Mouse (Mus musculus): ENCODE measurements around the gene Prr13. TPM values are rescaled to one million over a fixed set of nuclear protein-coding genes. Genes with fewer than 3 reads are reported as not detected.

Gene Prr13
- total RNA-seq, 1 experiment = 26.3 TPM

DNA sequence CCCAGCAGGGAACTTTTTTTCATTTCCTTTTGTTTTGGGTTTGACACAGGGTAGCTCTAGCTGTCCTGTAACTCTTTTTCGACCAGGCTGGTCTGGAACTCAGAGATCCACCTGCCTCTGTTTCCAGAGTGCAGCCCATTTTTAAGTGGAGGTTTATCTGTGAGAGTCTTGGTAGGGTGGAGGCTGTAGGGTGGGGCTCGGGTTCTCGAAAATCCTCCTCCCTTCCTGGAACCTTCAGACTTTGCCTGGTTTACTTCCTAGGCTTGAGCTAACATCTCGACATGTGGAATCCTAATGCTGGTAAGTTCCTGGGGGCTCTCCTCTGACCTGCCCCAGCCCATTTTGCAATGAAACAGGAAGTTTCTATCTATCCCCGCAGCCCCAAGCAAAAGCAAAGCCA lies 1.0 kb downstream of the Prr13 start:
- in situ Hi-C loops (cut with MboI; ENCODE audit: low sequenced_read_pairs in 2 of 2, unreplicated experiment in 2 of 2) = no loop called here
- H3K9me3 ChIP-seq (ENCODE audit: control insufficient read depth, insufficient read depth, low read depth, low read length) = no peaks in the 10 kb centered on the region
- no peak for DNase-seq (ENCODE audit: low read depth, low spot score)
- H3K27ac ChIP-seq (ENCODE audit: insufficient read depth, low read depth, low read length, poor library complexity, severe bottlenecking) = peak overlapping the region; percentile 61; the same call in 1 of the 2 replicates
- peak overlapping the region; percentile 73 to 84 for H3K4me3 ChIP-seq (ENCODE audit: insufficient read depth in 1 of 2, low read depth in 1 of 2, low read length in 2 of 2, poor library complexity in 1 of 2, severe bottlenecking in 1 of 2)
- peaks cover 0 to 18% of the 10 kb centered on the region in 2 experiments; a peak in 2 of 4 replicates for H3K4me1 ChIP-seq (ENCODE audit: control insufficient read depth in 2 of 2, insufficient read depth in 2 of 2, low read length in 2 of 2, poor library complexity in 1 of 2)
- TF ChIP-seq HCFC1 (IDR thresholded peaks at IDR 0.05; ENCODE audit: borderline replicate concordance, insufficient read depth, low read length) (no peak), MAFK (IDR thresholded peaks at IDR 0.05; ENCODE audit: insufficient read depth, low read depth, low read length) (no peak), CHD2 (IDR thresholded peaks at IDR 0.05; ENCODE audit: low read depth, low read length) (no peak), ZC3H11A (IDR thresholded peaks at IDR 0.05; ENCODE audit: borderline replicate concordance, low read depth, low read length) (no peak), ZNF384 (IDR thresholded peaks at IDR 0.05; ENCODE audit: low read depth, low read length) (no peak)
- peaks cover 5% of the 10 kb centered on the region for H3K36me3 ChIP-seq (ENCODE audit: control insufficient read depth, insufficient read depth, low read length, poor library complexity, severe bottlenecking)
- H3K9ac ChIP-seq (ENCODE audit: insufficient read depth, low read depth, low read length, poor library complexity, severe bottlenecking) = peak overlapping the region; percentile 62; the same call in 1 of the 2 replicates

DNA sequence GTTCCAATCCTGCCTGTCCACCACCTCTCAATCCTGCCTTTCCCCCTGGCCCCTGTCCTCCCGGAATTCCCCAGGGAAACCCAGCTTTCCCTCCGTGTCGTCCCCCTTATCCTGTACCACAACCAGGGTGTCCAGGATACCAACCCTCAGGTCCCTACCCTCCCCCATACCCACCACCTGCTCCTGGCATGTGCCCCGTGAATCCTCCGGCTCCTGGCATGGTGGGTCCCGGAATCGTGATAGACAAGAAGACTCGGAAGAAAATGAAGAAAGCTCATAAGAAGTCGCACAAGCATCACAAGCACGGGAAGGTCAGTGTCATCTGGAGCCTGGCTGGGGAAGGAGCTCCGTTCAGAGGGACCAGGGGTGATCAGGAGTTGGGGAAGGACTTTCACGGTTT lies 1.6 kb downstream of the Prr13 start:
- no peak for DNase-seq (ENCODE audit: low read depth, low spot score)
- in situ Hi-C loops (cut with MboI; ENCODE audit: low sequenced_read_pairs in 2 of 2, unreplicated experiment in 2 of 2) = no loop called here
- no peaks in the 10 kb centered on the region for H3K9me3 ChIP-seq (ENCODE audit: control insufficient read depth, insufficient read depth, low read depth, low read length)
- peak overlapping the region; percentile 73 to 84 for H3K4me3 ChIP-seq (ENCODE audit: insufficient read depth in 1 of 2, low read depth in 1 of 2, low read length in 2 of 2, poor library complexity in 1 of 2, severe bottlenecking in 1 of 2)
- H3K4me1 ChIP-seq (ENCODE audit: control insufficient read depth in 2 of 2, insufficient read depth in 2 of 2, low read length in 2 of 2, poor library complexity in 1 of 2) = peaks cover 0 to 18% of the 10 kb centered on the region in 2 experiments; a peak in 2 of 4 replicates
- no peak for TF ChIP-seq MAFK (IDR thresholded peaks at IDR 0.05; ENCODE audit: insufficient read depth, low read depth, low read length)
- TF ChIP-seq ZC3H11A (IDR thresholded peaks at IDR 0.05; ENCODE audit: borderline replicate concordance, low read depth, low read length) = no peak
- no peak for TF ChIP-seq CHD2 (IDR thresholded peaks at IDR 0.05; ENCODE audit: low read depth, low read length)
- TF ChIP-seq ZNF384 (IDR thresholded peaks at IDR 0.05; ENCODE audit: low read depth, low read length) = no peak
- no peak for TF ChIP-seq HCFC1 (IDR thresholded peaks at IDR 0.05; ENCODE audit: borderline replicate concordance, insufficient read depth, low read length)
- H3K9ac ChIP-seq (ENCODE audit: insufficient read depth, low read depth, low read length, poor library complexity, severe bottlenecking) = peak overlapping the region; percentile 62; the same call in 1 of the 2 replicates
- peak overlapping the region; percentile 61 for H3K27ac ChIP-seq (ENCODE audit: insufficient read depth, low read depth, low read length, poor library complexity, severe bottlenecking)
- peaks cover 5% of the 10 kb centered on the region for H3K36me3 ChIP-seq (ENCODE audit: control insufficient read depth, insufficient read depth, low read length, poor library complexity, severe bottlenecking)

DNA sequence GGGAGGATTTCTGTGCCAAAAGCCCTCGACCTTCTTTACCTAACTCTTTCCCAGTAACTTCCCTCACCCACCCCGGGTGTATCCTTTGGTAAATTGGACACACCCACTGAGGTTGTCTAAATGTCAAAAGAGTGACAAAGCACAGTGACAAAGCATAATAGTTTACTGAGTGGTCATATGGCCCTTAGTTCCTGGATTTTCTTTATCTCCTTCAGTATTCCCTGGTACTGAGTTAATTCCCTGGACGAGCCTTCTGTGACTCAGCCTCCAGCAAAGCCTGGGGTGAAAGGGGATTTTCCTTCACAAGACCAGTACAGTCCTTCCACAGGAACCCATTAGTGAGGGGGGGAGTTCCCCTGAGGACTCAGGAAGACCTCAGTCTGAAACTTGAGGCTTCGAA lies 2.1 kb downstream of the Prr13 start:
- peaks cover 5% of the 10 kb centered on the region for H3K36me3 ChIP-seq (ENCODE audit: control insufficient read depth, insufficient read depth, low read length, poor library complexity, severe bottlenecking)
- in situ Hi-C loops (cut with MboI; ENCODE audit: low sequenced_read_pairs in 2 of 2, unreplicated experiment in 2 of 2) = no loop called here
- H3K9ac ChIP-seq (ENCODE audit: insufficient read depth, low read depth, low read length, poor library complexity, severe bottlenecking) = peak overlapping the region; percentile 62; the same call in 1 of the 2 replicates
- H3K9me3 ChIP-seq (ENCODE audit: control insufficient read depth, insufficient read depth, low read depth, low read length) = no peaks in the 10 kb centered on the region
- peaks cover 0 to 17% of the 10 kb centered on the region in 2 experiments; a peak in 2 of 4 replicates for H3K4me1 ChIP-seq (ENCODE audit: control insufficient read depth in 2 of 2, insufficient read depth in 2 of 2, low read length in 2 of 2, poor library complexity in 1 of 2)
- peak overlapping the region; percentile 73 to 84 for H3K4me3 ChIP-seq (ENCODE audit: insufficient read depth in 1 of 2, low read depth in 1 of 2, low read length in 2 of 2, poor library complexity in 1 of 2, severe bottlenecking in 1 of 2)
- peak overlapping the region; percentile 22; the same call in 1 of the 2 replicates for H3K27ac ChIP-seq (ENCODE audit: insufficient read depth, low read depth, low read length, poor library complexity, severe bottlenecking)
- no peak for TF ChIP-seq ZC3H11A (IDR thresholded peaks at IDR 0.05; ENCODE audit: borderline replicate concordance, low read depth, low read length)
- TF ChIP-seq MAFK (IDR thresholded peaks at IDR 0.05; ENCODE audit: insufficient read depth, low read depth, low read length) = peak; percentile 68
- no peak for DNase-seq (ENCODE audit: low read depth, low spot score)

DNA sequence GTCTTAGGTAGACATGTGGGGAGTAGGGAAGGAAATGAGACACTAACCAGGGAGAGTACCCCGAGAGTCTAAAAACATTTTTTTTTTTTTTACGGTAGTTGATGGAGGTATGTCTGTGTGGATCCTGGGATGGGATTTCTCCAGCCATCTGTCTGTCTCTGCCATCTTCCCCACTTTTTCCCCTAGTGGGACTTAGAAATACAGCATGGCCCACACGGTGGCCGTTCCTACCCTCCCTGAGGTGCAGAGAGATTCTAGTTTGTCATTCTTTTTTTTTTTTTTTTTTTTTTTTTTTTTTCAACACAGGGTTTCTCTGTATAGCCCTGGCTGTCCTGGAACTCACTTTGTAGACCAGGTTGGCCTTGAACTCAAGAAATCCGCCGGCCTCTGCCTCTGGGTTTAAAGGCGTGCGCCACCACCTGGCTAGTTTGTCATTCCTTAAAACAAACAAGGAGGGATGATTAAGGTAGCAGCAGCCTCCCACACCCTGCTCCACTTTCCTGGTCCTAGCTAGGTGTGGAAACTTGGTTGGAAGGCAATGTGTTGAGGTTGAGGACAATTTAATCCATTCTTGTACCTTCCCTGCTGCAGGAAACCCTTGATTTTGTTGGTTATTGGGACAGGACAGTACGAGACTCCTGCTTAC lies 2.7 kb downstream of the Prr13 start:
- Histone ChIP-seq H3K27ac (ENCODE audit: insufficient read depth, low read depth, low read length, poor library complexity, severe bottlenecking) (peak overlapping the region; percentile 37; the same call in 1 of the 2 replicates), H3K4me3 (ENCODE audit: insufficient read depth in 1 of 2, low read depth in 1 of 2, low read length in 2 of 2, poor library complexity in 1 of 2, severe bottlenecking in 1 of 2) (peak overlapping the region; percentile 73 to 84), H3K9me3 (ENCODE audit: control insufficient read depth, insufficient read depth, low read depth, low read length) (no peaks in the 10 kb centered on the region), H3K4me1 (ENCODE audit: control insufficient read depth in 2 of 2, insufficient read depth in 2 of 2, low read length in 2 of 2, poor library complexity in 1 of 2) (peaks cover 0 to 14% of the 10 kb centered on the region in 2 experiments; a peak in 2 of 4 replicates), H3K9ac (ENCODE audit: insufficient read depth, low read depth, low read length, poor library complexity, severe bottlenecking) (0 out of 2 replicates have a peak overlapping the region, but pooled peaks have one; percentile 55), H3K36me3 (ENCODE audit: control insufficient read depth, insufficient read depth, low read length, poor library complexity, severe bottlenecking) (peaks cover 5% of the 10 kb centered on the region)
- TF ChIP-seq MAFK (IDR thresholded peaks at IDR 0.05; ENCODE audit: insufficient read depth, low read depth, low read length) (no peak), ZNF384 (IDR thresholded peaks at IDR 0.05; ENCODE audit: low read depth, low read length) (peak; percentile 90)
- no peak for DNase-seq (ENCODE audit: low read depth, low spot score)
- in situ Hi-C loops (cut with MboI; ENCODE audit: low sequenced_read_pairs in 2 of 2, unreplicated experiment in 2 of 2) = no loop called here
